Mouse (Mus musculus): ENCODE data around the gene Ints5. TPM values are rescaled to one million over a fixed set of nuclear protein-coding genes. Genes with fewer than 3 reads are reported as not detected.
A peak's percentile ranks its signal among the peaks of the same experiment; 100 is the strongest.

Ints5 gene
- total and polyA plus RNA-seq, 2 experiments from 2014 or later: 20.2 to 37.8 TPM

GRCm38 (mm10) chr19:8944750-8945149, 51.9 kb downstream of the Ints5 start:
- 36% methylated on average over 5 of the region's 5 CpGs for WGBS
- no peak for TF ChIP-seq CTCF (IDR thresholded peaks at IDR 0.05)
- Histone ChIP-seq H3K4me1 (ENCODE audit: insufficient read depth, low read length) (no peaks in the 10 kb centered on the region; the same call in 1 of the 2 replicates), H3K27me3 (ENCODE audit: insufficient read depth, low read length) (no peaks in the 10 kb centered on the region), H3K9me3 (ENCODE audit: low read length) (no peaks in the 10 kb centered on the region), H3K27ac (ENCODE audit: low read depth, low read length) (no peak overlapping the region), H3K4me2 (ENCODE audit: low read depth, low read length, poor library complexity, severe bottlenecking) (no peak overlapping the region), H3K4me3 (ENCODE audit: low read depth, low read length) (no peak overlapping the region), H3K9ac (replicated peaks; ENCODE audit: low read length, poor library complexity, severe bottlenecking) (peak overlapping the region; percentile 8; the same call in 1 of the 2 replicates), H3K36me3 (ENCODE audit: insufficient read depth, low read length) (peaks cover 39% of the 10 kb centered on the region)
- no peak for ATAC-seq (ENCODE audit: low FRiP score)
- peak; percentile 85 for DNase-seq (ENCODE audit: low spot score)

- H3K9ac ChIP-seq (replicated peaks; ENCODE audit: low read length, poor library complexity, severe bottlenecking): peak overlapping the region; percentile 8; the same call in 1 of the 2 replicates
- H3K36me3 ChIP-seq (ENCODE audit: insufficient read depth, low read length): peaks cover 42% of the 10 kb centered on the region
- TF ChIP-seq CTCF (IDR thresholded peaks at IDR 0.05): no peak
- no peaks in the 10 kb centered on the region for H3K9me3 ChIP-seq (ENCODE audit: low read length)
- H3K4me3 ChIP-seq (ENCODE audit: low read depth, low read length): no peak overlapping the region
- no peak overlapping the region for H3K27ac ChIP-seq (ENCODE audit: low read depth, low read length)
- H3K27me3 ChIP-seq (ENCODE audit: insufficient read depth, low read length): no peaks in the 10 kb centered on the region
- DNase-seq (ENCODE audit: low spot score) (no peak), ATAC-seq (ENCODE audit: low FRiP score) (no peak)
- no peak overlapping the region for H3K4me2 ChIP-seq (ENCODE audit: low read depth, low read length, poor library complexity, severe bottlenecking)
- H3K4me1 ChIP-seq (ENCODE audit: insufficient read depth, low read length): no peaks in the 10 kb centered on the region; the same call in 1 of the 2 replicates
- whole genome bisulfite sequencing: 82% methylated on average over 6 of the region's 6 CpGs
Measured at GRCm38 (mm10) chr19:8945251-8945650, 52.4 kb downstream of the Ints5 start.

GRCm38 (mm10) chr19:8946929-8947328, 54.1 kb downstream of the Ints5 start:
- no peak for ATAC-seq (ENCODE audit: low FRiP score)
- no peak for DNase-seq (ENCODE audit: low spot score)
- no peaks in the 10 kb centered on the region for H3K9me3 ChIP-seq (ENCODE audit: low read length)
- no peak overlapping the region for H3K4me3 ChIP-seq (ENCODE audit: low read depth, low read length)
- H3K27ac ChIP-seq (ENCODE audit: low read depth, low read length): no peak overlapping the region
- peaks cover 56% of the 10 kb centered on the region for H3K36me3 ChIP-seq (ENCODE audit: insufficient read depth, low read length)
- no peaks in the 10 kb centered on the region for H3K4me1 ChIP-seq (ENCODE audit: insufficient read depth, low read length)
- H3K9ac ChIP-seq (replicated peaks; ENCODE audit: low read length, poor library complexity, severe bottlenecking): no peak overlapping the region
- no peaks in the 10 kb centered on the region for H3K27me3 ChIP-seq (ENCODE audit: insufficient read depth, low read length)
- no peak overlapping the region for H3K4me2 ChIP-seq (ENCODE audit: low read depth, low read length, poor library complexity, severe bottlenecking)
- TF ChIP-seq CTCF (IDR thresholded peaks at IDR 0.05): no peak
- 94% methylated on average over 7 of the region's 7 CpGs for WGBS

Small RNA genes lying within 50 kb of the gene (microRNA-seq; reads per million reads assigned to microRNA genes)
- gene Mir5136 (ENCODE audit: borderline number of aligned reads): not detected

Other genes starting within 250 kb of the Ints5 start
Only the 30 nearest of the 33 such genes appear.
- 111 and 133 TPM in 2 replicates for gene Slc3a2, start 169.6 kb upstream of the Ints5 start, total RNA-seq (2014; rRNA removed)
- gene Slc3a2, start 169.6 kb upstream of the Ints5 start, polyA plus RNA-seq (2015; fragmentation: Nextera tagmentation; extraction: Ambion mirVana): 212 and 223 TPM in 2 replicates
- gene Wdr74, start 157.2 kb upstream of the Ints5 start, total RNA-seq (2014; rRNA removed): 50.9 and 65.7 TPM in 2 replicates
- 85.9 and 88.2 TPM in 2 replicates for gene Wdr74, start 157.2 kb upstream of the Ints5 start, polyA plus RNA-seq (2015; fragmentation: Nextera tagmentation; extraction: Ambion mirVana)
- gene 1700092M07Rik, start 152.3 kb upstream of the Ints5 start, total RNA-seq (2014; rRNA removed): not detected in 2 replicates
- gene 1700092M07Rik, start 152.3 kb upstream of the Ints5 start, polyA plus RNA-seq (2015; fragmentation: Nextera tagmentation; extraction: Ambion mirVana): 0.64 TPM in 1 of 2 replicates, not detected in the other
- gene Stx5a, start 151.6 kb upstream of the Ints5 start, total RNA-seq (2014; rRNA removed): 112 and 147 TPM in 2 replicates
- 104 and 106 TPM in 2 replicates for gene Stx5a, start 151.6 kb upstream of the Ints5 start, polyA plus RNA-seq (2015; fragmentation: Nextera tagmentation; extraction: Ambion mirVana)
- 67.4 and 75.6 TPM in 2 replicates for gene Nxf1, start 135.9 kb upstream of the Ints5 start, total RNA-seq (2014; rRNA removed)
- gene Nxf1, start 135.9 kb upstream of the Ints5 start, polyA plus RNA-seq (2015; fragmentation: Nextera tagmentation; extraction: Ambion mirVana): 90.0 and 92.8 TPM in 2 replicates
- 210 and 320 TPM in 2 replicates for gene Tmem223, start 122.0 kb upstream of the Ints5 start, total RNA-seq (2014; rRNA removed)
- 202 and 230 TPM in 2 replicates for gene Tmem223, start 122.0 kb upstream of the Ints5 start, polyA plus RNA-seq (2015; fragmentation: Nextera tagmentation; extraction: Ambion mirVana)
- 20.4 and 27.3 TPM in 2 replicates for gene Tmem179b, start 118.5 kb upstream of the Ints5 start, total RNA-seq (2014; rRNA removed)
- 19.1 and 21.1 TPM in 2 replicates for gene Tmem179b, start 118.5 kb upstream of the Ints5 start, polyA plus RNA-seq (2015; fragmentation: Nextera tagmentation; extraction: Ambion mirVana)
- gene Taf6l, start 106.6 kb upstream of the Ints5 start, total RNA-seq (2014; rRNA removed): 32.5 and 38.7 TPM in 2 replicates
- 25.2 and 26.4 TPM in 2 replicates for gene Taf6l, start 106.6 kb upstream of the Ints5 start, polyA plus RNA-seq (2015; fragmentation: Nextera tagmentation; extraction: Ambion mirVana)
- gene Polr2g, start 94.4 kb upstream of the Ints5 start, total RNA-seq (2014; rRNA removed): 67.2 and 67.5 TPM in 2 replicates
- 163 and 171 TPM in 2 replicates for gene Polr2g, start 94.4 kb upstream of the Ints5 start, polyA plus RNA-seq (2015; fragmentation: Nextera tagmentation; extraction: Ambion mirVana)
- 6.0 and 6.2 TPM in 2 replicates for gene Zbtb3, start 90.5 kb upstream of the Ints5 start, total RNA-seq (2014; rRNA removed)
- gene Zbtb3, start 90.5 kb upstream of the Ints5 start, polyA plus RNA-seq (2015; fragmentation: Nextera tagmentation; extraction: Ambion mirVana): 3.2 and 4.5 TPM in 2 replicates
- gene Ttc9c, start 73.7 kb upstream of the Ints5 start, total RNA-seq (2014; rRNA removed): 63.0 and 63.8 TPM in 2 replicates
- 38.8 and 45.3 TPM in 2 replicates for gene Ttc9c, start 73.7 kb upstream of the Ints5 start, polyA plus RNA-seq (2015; fragmentation: Nextera tagmentation; extraction: Ambion mirVana)
- gene Hnrnpul2, start 73.0 kb upstream of the Ints5 start, total RNA-seq (2014; rRNA removed): 25.9 and 36.2 TPM in 2 replicates
- gene Hnrnpul2, start 73.0 kb upstream of the Ints5 start, polyA plus RNA-seq (2015; fragmentation: Nextera tagmentation; extraction: Ambion mirVana): 4.6 and 5.5 TPM in 2 replicates
- 5.6 and 12.7 TPM in 2 replicates for gene AC129217.1, start 63.2 kb upstream of the Ints5 start, total RNA-seq (2014; rRNA removed)
- not detected in 2 replicates for gene AC129217.1, start 63.2 kb upstream of the Ints5 start, polyA plus RNA-seq (2015; fragmentation: Nextera tagmentation; extraction: Ambion mirVana)
- gene Bscl2, start 55.5 kb upstream of the Ints5 start, total RNA-seq (2014; rRNA removed): 112 and 121 TPM in 2 replicates
- gene Bscl2, start 55.5 kb upstream of the Ints5 start, polyA plus RNA-seq (2015; fragmentation: Nextera tagmentation; extraction: Ambion mirVana): 101 and 108 TPM in 2 replicates
- 103 and 119 TPM in 2 replicates for gene Gng3, start 53.8 kb upstream of the Ints5 start, total RNA-seq (2014; rRNA removed)
- gene Gng3, start 53.8 kb upstream of the Ints5 start, polyA plus RNA-seq (2015; fragmentation: Nextera tagmentation; extraction: Ambion mirVana): 746 and 809 TPM in 2 replicates
- 2.7 and 3.5 TPM in 2 replicates for gene Lrrn4cl, start 42.2 kb upstream of the Ints5 start, total RNA-seq (2014; rRNA removed)
- 2.0 and 2.1 TPM in 2 replicates for gene Lrrn4cl, start 42.2 kb upstream of the Ints5 start, polyA plus RNA-seq (2015; fragmentation: Nextera tagmentation; extraction: Ambion mirVana)
- gene Ubxn1, start 21.5 kb upstream of the Ints5 start, total RNA-seq (2014; rRNA removed): 73.5 and 73.8 TPM in 2 replicates
- 142 and 143 TPM in 2 replicates for gene Ubxn1, start 21.5 kb upstream of the Ints5 start, polyA plus RNA-seq (2015; fragmentation: Nextera tagmentation; extraction: Ambion mirVana)
- gene Uqcc3, start 12.1 kb upstream of the Ints5 start, total RNA-seq (2014; rRNA removed): 22.6 and 26.5 TPM in 2 replicates
- 64.2 and 65.0 TPM in 2 replicates for gene Uqcc3, start 12.1 kb upstream of the Ints5 start, polyA plus RNA-seq (2015; fragmentation: Nextera tagmentation; extraction: Ambion mirVana)
- gene Lbhd1, start 9.3 kb upstream of the Ints5 start, total RNA-seq (2014; rRNA removed): 4.2 and 6.6 TPM in 2 replicates
- gene Lbhd1, start 9.3 kb upstream of the Ints5 start, polyA plus RNA-seq (2015; fragmentation: Nextera tagmentation; extraction: Ambion mirVana): 17.7 and 20.6 TPM in 2 replicates
- gene Gm49403, start 9.1 kb upstream of the Ints5 start, total RNA-seq (2014; rRNA removed): not detected in 2 replicates
- not detected in 2 replicates for gene Gm49403, start 9.1 kb upstream of the Ints5 start, polyA plus RNA-seq (2015; fragmentation: Nextera tagmentation; extraction: Ambion mirVana)
- 17.8 and 23.7 TPM in 2 replicates for gene 1810009A15Rik, start 4.2 kb upstream of the Ints5 start, total RNA-seq (2014; rRNA removed)
- 29.2 and 32.9 TPM in 2 replicates for gene 1810009A15Rik, start 4.2 kb upstream of the Ints5 start, polyA plus RNA-seq (2015; fragmentation: Nextera tagmentation; extraction: Ambion mirVana)
- 3.8 TPM in 1 of 2 replicates, not detected in the other for gene Gm49416, start 4.1 kb upstream of the Ints5 start, total RNA-seq (2014; rRNA removed)
- gene Gm49416, start 4.1 kb upstream of the Ints5 start, polyA plus RNA-seq (2015; fragmentation: Nextera tagmentation; extraction: Ambion mirVana): not detected in 2 replicates
- gene Ganab, start 5.1 kb downstream of the Ints5 start, total RNA-seq (2014; rRNA removed): 86.9 and 88.5 TPM in 2 replicates
- 49.4 and 49.8 TPM in 2 replicates for gene Ganab, start 5.1 kb downstream of the Ints5 start, polyA plus RNA-seq (2015; fragmentation: Nextera tagmentation; extraction: Ambion mirVana)
- gene B3gat3, start 27.4 kb downstream of the Ints5 start, total RNA-seq (2014; rRNA removed): 111 TPM in 2 replicates
- 95.5 and 99.7 TPM in 2 replicates for gene B3gat3, start 27.4 kb downstream of the Ints5 start, polyA plus RNA-seq (2015; fragmentation: Nextera tagmentation; extraction: Ambion mirVana)
- 3.0 and 6.3 TPM in 2 replicates for gene Rom1, start 36.4 kb downstream of the Ints5 start, total RNA-seq (2014; rRNA removed)
- 2.7 and 3.5 TPM in 2 replicates for gene Rom1, start 36.4 kb downstream of the Ints5 start, polyA plus RNA-seq (2015; fragmentation: Nextera tagmentation; extraction: Ambion mirVana)
- 6.3 and 9.3 TPM in 2 replicates for gene Eml3, start 36.5 kb downstream of the Ints5 start, total RNA-seq (2014; rRNA removed)
- 8.7 and 9.0 TPM in 2 replicates for gene Eml3, start 36.5 kb downstream of the Ints5 start, polyA plus RNA-seq (2015; fragmentation: Nextera tagmentation; extraction: Ambion mirVana)
- 64.3 and 65.6 TPM in 2 replicates for gene Mta2, start 48.9 kb downstream of the Ints5 start, total RNA-seq (2014; rRNA removed)
- gene Mta2, start 48.9 kb downstream of the Ints5 start, polyA plus RNA-seq (2015; fragmentation: Nextera tagmentation; extraction: Ambion mirVana): 73.6 and 77.9 TPM in 2 replicates
- 18.1 and 19.0 TPM in 2 replicates for gene Tut1, start 60.8 kb downstream of the Ints5 start, total RNA-seq (2014; rRNA removed)
- 15.1 and 18.4 TPM in 2 replicates for gene Tut1, start 60.8 kb downstream of the Ints5 start, polyA plus RNA-seq (2015; fragmentation: Nextera tagmentation; extraction: Ambion mirVana)
- 496 and 583 TPM in 2 replicates for gene Eef1g, start 74.0 kb downstream of the Ints5 start, total RNA-seq (2014; rRNA removed)
- gene Eef1g, start 74.0 kb downstream of the Ints5 start, polyA plus RNA-seq (2015; fragmentation: Nextera tagmentation; extraction: Ambion mirVana): 258 and 265 TPM in 2 replicates
- gene Ahnak, start 96.3 kb downstream of the Ints5 start, total RNA-seq (2014; rRNA removed): 13.0 and 19.2 TPM in 2 replicates
- 4.4 and 5.7 TPM in 2 replicates for gene Ahnak, start 96.3 kb downstream of the Ints5 start, polyA plus RNA-seq (2015; fragmentation: Nextera tagmentation; extraction: Ambion mirVana)

All from midbrain, postnatal 0 days (tissue).